Mouse (Mus musculus) small intestine, adult 2 months (tissue): ENCODE measurements around the gene Gm20388.

ENCODE experiments used
- CTCF ChIP-seq: fragments of 200-500 bp; IDR thresholded peaks from 2 replicates; pipeline ENCODE4 v1.5.1; 2012; ENCODE audit warnings: low read depth, mild to moderate bottlenecking, control low read depth, inconsistent platforms, low read length, moderate library complexity, mixed read lengths; ENCODE audit not compliant: insufficient replicate concordance, insufficient read length; ENCODE audit errors: extremely low read depth
- POLR2A ChIP-seq: fragments of 200-500 bp; IDR thresholded peaks from 2 replicates; pipeline ENCODE4 v1.6.1; 2012; ENCODE audit warnings: low read depth, mild to moderate bottlenecking, control low read depth, inconsistent platforms, low read length, moderate library complexity

DNA sequence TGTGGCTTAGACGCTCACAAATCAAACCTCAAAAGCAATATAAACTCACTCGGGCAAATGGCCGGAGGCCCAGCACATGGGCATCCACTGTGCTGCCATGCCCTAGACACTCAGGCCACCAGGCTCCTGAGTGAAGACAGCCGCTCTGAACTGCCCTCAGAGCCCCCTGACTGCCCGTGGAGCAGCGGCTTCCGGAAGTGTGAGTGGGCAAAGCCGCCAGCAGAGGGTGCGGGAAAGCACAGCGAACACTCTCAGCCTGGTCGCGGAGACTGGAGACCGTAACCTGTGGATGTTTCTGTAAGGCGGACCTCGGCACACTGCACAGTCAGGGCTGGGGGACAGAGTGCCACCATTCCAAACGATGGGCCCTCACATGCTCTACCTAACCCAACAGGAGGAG is 1647.9 kb downstream of the Gm20388 start:
- TF ChIP-seq CTCF (no peak), POLR2A (no peak)
